Mouse (Mus musculus) liver (tissue): Measurements from ENCODE around the gene Golga5.
A peak's percentile ranks its signal among the peaks of the same experiment; 100 is the strongest.

Experiments
- DNase-seq: peaks from one replicate; pipeline ENCODE4 v3.0.0-alpha.2; 2020; ENCODE audit warnings: mixed read lengths

Gene Golga5

DNA sequence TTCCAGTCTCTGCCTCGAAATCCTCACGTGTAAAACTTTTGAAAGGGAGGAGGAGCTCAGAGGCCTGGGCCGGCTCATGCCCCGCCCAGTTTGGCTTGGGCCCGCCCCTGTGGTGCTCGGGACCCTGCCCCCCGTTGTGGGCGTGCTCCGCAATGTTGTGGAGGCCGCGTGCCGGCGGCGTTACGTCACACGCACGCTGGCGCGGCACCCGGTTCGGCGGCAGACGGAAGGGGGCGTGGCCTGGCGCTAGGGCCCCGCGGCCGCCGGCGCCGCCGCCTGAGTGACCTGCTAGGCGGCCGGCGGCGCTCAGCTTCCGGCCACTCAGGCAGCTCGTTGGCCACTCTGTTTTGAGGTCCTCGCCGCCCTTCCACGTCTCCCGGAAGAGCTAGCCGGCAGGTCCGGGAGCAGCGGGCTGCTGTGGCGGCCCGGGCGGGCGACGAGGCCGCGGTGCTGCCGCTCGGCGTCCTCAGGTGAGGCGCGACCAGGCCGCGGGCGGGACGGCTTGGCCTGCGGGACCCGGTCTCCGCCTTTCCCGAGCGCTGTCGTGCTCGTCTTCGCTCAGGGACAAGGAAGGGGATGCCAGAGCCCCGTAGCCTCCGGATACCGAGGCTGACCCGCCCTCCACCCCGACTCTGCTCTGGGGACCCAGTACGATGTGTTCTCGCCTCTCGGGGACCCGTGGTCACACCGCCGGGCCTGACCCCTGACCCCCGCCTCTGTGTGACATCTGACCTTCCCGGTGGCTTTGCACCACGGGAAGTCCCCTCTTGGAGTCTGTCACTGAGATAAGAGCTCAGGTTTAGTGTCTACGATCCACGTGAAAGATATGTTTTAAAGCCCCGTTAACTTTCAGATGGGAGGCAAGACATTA is at the start of gene Golga5:
TSS of gene Golga5 (plus strand) at position 242 of the 871 bp plus-strand sequence.
- peak; percentile 98 for DNase-seq

- no peak for DNase-seq
Measured at GRCm38 (mm10) chr12:102419544-102419943, 49.4 kb upstream of the Golga5 start.

- peak; percentile 39 for DNase-seq
Measured at GRCm38 (mm10) chr12:102420168-102420890, 48.6 kb upstream of the Golga5 start.

DNA sequence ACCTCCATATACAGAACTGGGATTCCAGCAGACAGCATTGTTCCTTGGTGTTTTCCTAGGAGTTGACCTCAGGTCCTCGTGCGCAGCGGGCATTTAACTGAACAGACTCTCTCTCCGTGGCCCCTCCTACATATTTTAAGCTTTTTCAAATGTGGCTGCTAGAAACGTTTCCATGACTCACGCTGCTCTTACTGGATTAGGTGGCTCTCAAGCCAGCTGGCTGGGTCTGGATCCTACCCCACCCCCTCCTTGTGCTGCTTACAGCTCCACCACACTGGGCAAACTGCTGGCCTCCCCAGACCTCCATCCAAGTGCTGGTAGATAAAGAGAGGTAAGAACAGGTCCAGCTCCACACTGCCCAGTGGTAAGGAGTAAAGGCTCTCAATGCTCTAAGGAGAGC is 46.9 kb upstream of the Golga5 start:
- no peak for DNase-seq

GRCm38 (mm10) chr12:102422623-102423320 is 46.2 kb upstream of the Golga5 start:
- no peak for DNase-seq

GRCm38 (mm10) chr12:102423625-102424024 is 45.3 kb upstream of the Golga5 start:
- DNase-seq: no peak

GRCm38 (mm10) chr12:102424456-102424855 is 44.5 kb upstream of the Golga5 start:
- no peak for DNase-seq

DNA sequence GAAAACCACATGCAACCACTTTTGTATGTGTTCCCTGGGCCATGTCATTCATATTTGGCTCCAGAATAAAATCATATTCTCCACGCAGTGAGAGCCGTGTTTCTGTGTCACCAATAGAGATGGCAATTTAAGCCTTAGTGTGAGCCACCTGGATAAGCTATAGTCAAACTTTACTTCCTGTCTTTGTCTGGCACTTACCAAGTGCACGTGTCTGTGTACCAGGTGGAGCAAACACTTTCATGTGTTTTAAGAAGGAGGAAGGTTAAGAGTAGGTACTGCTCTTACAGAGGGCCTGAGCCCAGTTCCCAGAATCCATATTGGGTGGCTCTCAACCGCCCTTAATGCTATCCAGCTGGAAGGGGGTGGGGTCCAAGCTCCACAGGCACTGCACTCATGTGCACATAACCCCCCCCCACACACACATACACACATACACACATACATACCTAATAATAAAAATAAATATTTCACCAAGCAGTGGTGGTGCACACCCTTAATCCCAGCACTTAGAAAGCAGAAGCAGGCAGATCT is 43.8 kb upstream of the Golga5 start:
- no peak for DNase-seq

GRCm38 (mm10) chr12:102426285-102426684 is 42.6 kb upstream of the Golga5 start:
- peak; percentile 78 for DNase-seq

DNA sequence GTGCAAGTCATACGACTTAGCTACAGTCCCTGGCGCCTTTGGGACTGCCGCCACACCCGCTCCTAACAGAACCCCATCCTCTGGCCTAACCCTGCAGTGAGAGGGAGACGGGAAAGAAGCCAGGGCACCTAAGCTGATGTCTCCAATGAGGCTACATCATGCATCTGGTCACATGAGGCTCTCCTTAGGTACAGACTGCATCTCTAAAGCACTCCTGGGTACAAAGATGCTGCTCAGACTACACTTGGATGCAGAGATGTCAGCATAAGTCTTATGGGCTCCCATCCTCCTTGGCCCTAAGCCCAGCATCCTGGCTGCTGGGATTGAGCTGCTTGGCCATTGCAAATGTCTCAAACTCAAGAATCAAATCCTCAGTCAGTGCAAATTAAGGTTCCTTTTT is 39.3 kb upstream of the Golga5 start:
- DNase-seq: no peak

DNA sequence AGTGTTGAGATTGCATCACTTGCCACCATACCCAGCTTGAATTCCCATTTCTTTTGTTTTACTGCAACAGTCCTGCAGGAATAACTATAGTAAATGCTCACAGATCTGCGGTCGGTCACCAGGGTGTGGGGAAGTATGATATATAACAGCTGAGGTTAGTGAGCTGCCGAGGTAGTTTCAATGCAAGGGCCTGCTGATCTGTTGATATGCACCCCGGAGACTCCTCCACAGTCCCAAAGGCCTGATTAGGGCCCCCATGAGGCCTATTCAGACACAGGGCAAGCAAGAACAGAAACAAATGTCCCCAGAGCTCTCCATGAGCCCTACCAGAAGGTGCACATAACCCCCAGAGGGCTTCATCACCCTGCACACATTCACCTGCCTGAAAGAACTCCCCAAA is 38.7 kb upstream of the Golga5 start:
- peak; percentile 30 for DNase-seq

DNA sequence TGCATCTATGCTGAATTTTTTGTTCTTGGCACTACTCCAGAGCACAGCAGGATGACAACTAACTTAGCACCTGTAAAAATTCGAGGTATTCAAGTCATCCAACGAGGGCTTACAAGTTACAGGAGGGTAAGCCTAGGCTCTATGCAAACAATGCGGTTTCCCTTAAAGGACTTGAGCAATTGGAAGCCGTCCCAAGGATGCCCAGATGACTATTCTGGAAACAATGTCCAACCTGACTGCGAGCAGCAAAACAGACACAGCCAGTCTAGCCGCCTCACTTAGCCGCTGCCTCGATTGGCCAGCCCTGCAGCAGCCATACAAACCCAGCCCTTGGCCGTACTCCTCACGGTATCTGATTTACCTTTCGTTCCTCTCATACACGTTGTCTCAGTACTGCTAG is 36.7 kb upstream of the Golga5 start:
- no peak for DNase-seq

DNA sequence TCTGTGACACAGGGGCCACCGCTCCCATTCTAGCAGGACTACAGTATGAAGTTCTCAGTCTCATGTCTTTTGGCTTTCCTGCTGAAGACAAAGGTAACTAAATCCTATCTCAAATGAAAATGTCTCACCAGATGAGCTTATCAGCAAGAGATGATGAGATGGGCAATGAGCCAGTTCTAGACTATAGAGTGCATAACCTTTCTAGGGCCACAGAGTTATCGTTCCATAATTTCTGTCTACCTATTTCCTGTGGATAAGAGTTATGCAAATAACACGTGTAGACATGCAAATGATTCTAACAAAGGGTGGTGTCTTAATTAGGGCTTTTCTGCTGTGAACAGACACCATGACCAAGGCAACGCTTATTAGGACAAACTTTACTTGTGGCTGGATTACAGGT is 34.8 kb upstream of the Golga5 start:
- no peak for DNase-seq

DNA sequence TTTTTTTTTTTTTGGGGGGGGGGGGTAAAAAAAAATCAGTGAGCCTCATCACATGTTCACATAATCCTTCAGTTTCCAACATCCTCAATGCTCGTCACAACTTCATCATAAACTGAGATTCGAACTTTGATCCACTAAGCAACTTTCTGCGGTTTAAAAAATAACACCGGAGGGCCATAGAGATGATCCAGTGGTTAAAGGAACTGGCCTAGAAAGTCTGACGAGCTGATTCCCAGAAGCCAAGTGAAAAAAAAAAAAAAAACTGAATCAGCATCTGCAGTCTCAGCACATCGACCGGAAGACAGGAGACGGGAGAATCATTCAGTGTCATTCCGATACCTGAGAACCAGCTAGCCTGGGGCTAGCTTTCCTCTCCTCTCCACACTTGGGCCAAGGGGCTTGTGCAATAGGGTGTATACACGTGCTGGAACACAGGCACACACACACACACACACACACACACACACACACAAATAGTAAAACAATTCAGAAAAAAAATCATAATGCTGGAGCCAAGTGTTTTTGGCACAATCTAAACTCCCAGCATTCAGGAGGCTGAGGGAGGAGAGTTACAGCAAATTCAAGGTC is 31.9 kb upstream of the Golga5 start:
- DNase-seq: no peak

- no peak for DNase-seq
Measured at GRCm38 (mm10) chr12:102437952-102438351, 31.0 kb upstream of the Golga5 start.

DNA sequence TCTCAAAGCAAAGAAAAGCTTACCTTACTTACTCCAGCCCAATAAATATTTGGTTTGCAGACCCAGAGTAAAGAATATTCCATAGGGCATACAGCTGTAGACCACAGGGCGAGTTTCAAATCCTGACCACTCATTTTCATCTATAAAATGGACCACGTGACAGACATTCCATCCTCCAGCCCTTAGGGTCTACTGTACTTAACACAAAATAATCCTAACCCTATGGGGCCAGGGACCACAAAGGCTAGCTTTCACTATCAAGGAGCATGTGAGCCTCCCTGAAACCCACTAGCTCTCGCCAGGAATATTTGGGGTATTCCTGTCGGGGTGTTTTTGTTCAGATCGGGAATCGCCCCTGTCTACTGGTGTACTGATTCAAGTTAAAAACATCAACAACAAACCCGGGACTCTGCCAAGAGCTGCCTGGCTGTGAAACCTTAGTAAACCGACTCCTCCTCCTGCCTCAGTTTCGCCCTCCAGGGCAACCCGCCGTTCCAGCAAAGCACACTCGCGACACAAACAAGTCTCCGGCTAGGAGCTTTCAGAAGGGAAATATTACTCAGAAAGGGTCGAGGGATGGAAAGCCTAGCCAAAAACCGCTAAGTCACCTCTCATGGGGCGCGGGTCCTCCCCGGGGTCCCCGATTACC is 29.8 kb upstream of the Golga5 start:
- DNase-seq: no peak

GRCm38 (mm10) chr12:102439632-102440023 is 29.3 kb upstream of the Golga5 start, which contains the start of gene Lgmn:
Lgmn (minus strand) TSS chr12:102439813.
- peak; percentile 96 for DNase-seq

DNA sequence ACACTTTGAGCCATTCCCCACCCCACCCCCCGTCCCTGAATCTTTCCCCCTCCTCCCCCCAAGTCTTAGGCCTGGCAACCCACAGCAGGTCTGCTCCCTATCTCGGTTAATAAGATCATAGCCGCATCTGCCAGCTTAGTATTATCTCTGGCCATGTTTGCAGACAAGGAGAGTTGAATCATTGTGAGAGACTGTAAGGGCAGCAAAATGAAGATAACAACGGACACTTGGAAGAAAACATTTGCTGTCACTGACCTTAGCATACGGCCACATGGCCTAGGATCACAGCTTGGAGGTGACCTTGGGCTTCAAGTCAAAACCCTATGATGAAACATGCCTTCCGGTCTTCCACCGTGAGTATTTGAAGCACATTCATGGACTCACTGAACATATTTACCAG is 28.4 kb upstream of the Golga5 start:
- DNase-seq: no peak

GRCm38 (mm10) chr12:102441141-102441540 is 27.8 kb upstream of the Golga5 start:
- no peak for DNase-seq

- no peak for DNase-seq
Measured at GRCm38 (mm10) chr12:102442639-102443038, 26.3 kb upstream of the Golga5 start.

GRCm38 (mm10) chr12:102443676-102444075 is 25.3 kb upstream of the Golga5 start:
- DNase-seq: no peak

DNA sequence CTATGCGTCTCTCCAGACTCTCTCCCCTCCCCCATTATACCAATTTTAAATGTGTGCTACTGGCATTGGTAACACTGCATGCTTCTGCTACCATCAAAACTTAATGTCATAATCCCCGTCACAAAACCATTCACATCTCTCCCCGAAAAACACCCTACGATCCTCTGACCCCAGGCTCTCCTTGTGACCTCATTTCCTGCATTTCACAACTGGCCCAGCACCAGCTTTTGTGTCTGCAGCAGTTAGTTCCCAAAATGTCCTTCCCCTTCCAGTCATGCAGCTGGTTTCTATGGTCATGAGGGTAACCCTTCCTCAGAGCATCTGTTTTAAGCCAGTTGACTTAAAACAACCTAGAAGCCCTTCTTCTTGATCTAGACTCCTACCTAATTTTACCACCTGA is 23.5 kb upstream of the Golga5 start:
- DNase-seq: no peak
